Mouse (Mus musculus) neural tube, embryonic 14.5 days (tissue): ENCODE results near the gene Ednrb. TPM values are rescaled to one million over a fixed set of nuclear protein-coding genes. Genes with fewer than 3 reads are reported as not detected.

ENCODE experiments used
- ATAC-seq: fragments of 200-750 bp; cut with Nextera tagmentation; 2 replicates; pipeline ENCODE4 v1.8.0; 2017; ENCODE audit warnings: low read depth, mild to moderate bottlenecking, moderate TSS enrichment, moderate library complexity
- H3K27ac ChIP-seq: fragments of 300-500 bp; sonication (generic); 2 replicates; pipeline ENCODE4 v1.5.1; 2014; ENCODE audit warnings: low read depth, mild to moderate bottlenecking, control low read depth, low read length, moderate library complexity, mixed read lengths
- H3K27me3 ChIP-seq: fragments of 300-500 bp; sonication (generic); 2 replicates; pipeline ENCODE4 v1.6.1; 2014; ENCODE audit warnings: low read length; ENCODE audit not compliant: control insufficient read depth, insufficient read depth
- H3K36me3 ChIP-seq: fragments of 300-500 bp; sonication (generic); 2 replicates; pipeline ENCODE4 v1.6.1; 2014; ENCODE audit warnings: low read length, mixed read lengths; ENCODE audit not compliant: control insufficient read depth, insufficient read depth
- H3K4me1 ChIP-seq: fragments of 300-500 bp; sonication (generic); 2 replicates; pipeline ENCODE4 v1.6.1; 2014; ENCODE audit warnings: low read length; ENCODE audit not compliant: control insufficient read depth, insufficient read depth
- H3K4me2 ChIP-seq: fragments of 300-500 bp; sonication (generic); 2 replicates; pipeline ENCODE4 v1.6.1; 2014; ENCODE audit warnings: mild to moderate bottlenecking, low read depth, low read length, control low read depth
- H3K4me3 ChIP-seq: fragments of 300-500 bp; sonication (generic); 2 replicates; pipeline ENCODE4 v1.5.1; 2014; ENCODE audit warnings: low read depth, low read length, control low read depth, mixed read lengths
- H3K9ac ChIP-seq: fragments of 300-500 bp; sonication (generic); replicated peaks from 2 replicates; pipeline ENCODE4 v1.6.1; 2014; ENCODE audit warnings: low read depth, mild to moderate bottlenecking, control low read depth, low read length, mixed read lengths
- H3K9me3 ChIP-seq: fragments of 300-500 bp; sonication (generic); 2 replicates; pipeline ENCODE4 v1.6.1; 2016; ENCODE audit warnings: low read length; ENCODE audit not compliant: control insufficient read depth
- whole genome bisulfite sequencing: fragments of 180-500 bp; shearing (Covaris S2); extraction: QIAGEN DNeasy Blood & Tissue Kit; methylation state at CpG from one replicate; pipeline ENCODE4 v1.1.7; 2014; 5-methylcytosine and 5-hydroxymethylcytosine counted together
- polyA plus RNA-seq: library from polyadenylated mRNA; unstranded; fragments of >200 nt; fragmentation: Nextera tagmentation; extraction: Ambion mirVana; gene quantifications from 2 replicates; pipeline ENCODE4 v1.2.1, GENCODE M21; 2014

Gene Ednrb
- polyA plus RNA-seq, 1 experiment from 2014 or later, result 69.9 TPM

DNA sequence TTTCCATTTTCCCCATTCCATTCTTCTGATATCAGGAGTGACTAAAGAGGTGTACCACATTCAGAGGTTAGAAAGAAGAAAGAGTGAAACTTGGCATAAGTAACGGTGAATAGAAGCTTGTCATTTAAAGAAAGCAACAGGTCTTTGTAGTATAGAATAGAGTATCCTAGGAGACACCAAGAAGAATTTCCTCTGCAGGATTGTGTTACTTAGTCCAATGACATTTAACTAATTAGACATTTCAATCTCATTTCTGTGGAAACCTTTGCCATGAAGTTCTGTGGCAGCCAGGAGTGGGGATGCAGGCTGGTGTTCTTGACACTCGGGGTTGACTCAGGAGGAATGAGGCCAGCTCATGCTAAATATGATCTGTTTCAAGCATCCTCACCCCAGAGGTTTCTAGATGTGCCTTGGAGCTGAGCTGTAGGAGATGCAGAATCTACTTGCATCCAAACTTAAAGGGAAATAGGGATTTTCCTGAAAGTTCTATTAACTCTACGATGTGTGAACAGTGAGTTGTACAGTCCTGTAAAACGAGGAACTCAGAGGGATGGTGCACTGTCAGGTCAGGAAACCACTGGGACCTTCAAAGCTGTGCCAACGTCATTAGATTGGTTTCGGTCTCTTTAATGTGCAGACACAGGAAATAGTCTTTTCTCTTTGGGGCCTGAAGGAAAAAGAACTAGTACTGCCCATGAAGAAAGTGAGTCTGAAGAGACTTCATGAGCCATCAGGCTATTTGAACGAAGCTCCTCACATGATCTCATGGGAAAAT lies 6.1 kb upstream of the Ednrb start:
- no peak overlapping the region for H3K9ac ChIP-seq
- no peaks in the 10 kb centered on the region for H3K27me3 ChIP-seq
- peak; percentile 9; the same call in 1 of the 2 replicates for ATAC-seq
- no peak overlapping the region for H3K27ac ChIP-seq
- H3K36me3 ChIP-seq, result no peaks in the 10 kb centered on the region
- H3K4me2 ChIP-seq, result no peak overlapping the region
- no peak overlapping the region for H3K4me3 ChIP-seq
- WGBS, result 62% methylated on average over 7 of the region's 7 CpGs
- H3K4me1 ChIP-seq, result no peaks in the 10 kb centered on the region
- H3K9me3 ChIP-seq, result no peaks in the 10 kb centered on the region

DNA sequence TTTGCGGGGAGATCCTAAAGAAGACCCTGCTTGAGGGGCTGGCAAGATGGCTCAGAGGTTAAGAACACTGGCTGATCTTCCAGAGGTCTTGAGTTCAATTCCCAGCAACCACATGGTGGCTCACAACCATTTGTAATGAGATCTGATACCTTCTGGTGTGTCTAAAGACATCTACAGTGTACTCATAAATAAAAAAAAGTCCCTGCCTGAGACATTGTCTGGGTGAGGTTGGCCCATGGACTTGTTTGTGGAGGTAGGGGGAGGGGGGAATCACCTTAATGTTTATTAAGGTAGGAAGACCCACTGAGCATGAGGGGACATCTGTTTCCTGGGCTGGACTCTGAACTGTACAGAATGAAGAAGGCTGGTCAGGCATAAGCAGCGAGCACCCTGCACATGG lies 1.5 kb upstream of the Ednrb start:
- H3K9ac ChIP-seq, result no peak overlapping the region
- no peaks in the 10 kb centered on the region for H3K4me1 ChIP-seq
- H3K9me3 ChIP-seq, result no peaks in the 10 kb centered on the region
- no peaks in the 10 kb centered on the region for H3K27me3 ChIP-seq
- no peaks in the 10 kb centered on the region for H3K36me3 ChIP-seq
- no peak overlapping the region for H3K4me3 ChIP-seq
- no peak overlapping the region for H3K27ac ChIP-seq
- 98% methylated on average over 2 of the region's 2 CpGs for WGBS
- H3K4me2 ChIP-seq, result no peak overlapping the region
- ATAC-seq, result no peak

DNA sequence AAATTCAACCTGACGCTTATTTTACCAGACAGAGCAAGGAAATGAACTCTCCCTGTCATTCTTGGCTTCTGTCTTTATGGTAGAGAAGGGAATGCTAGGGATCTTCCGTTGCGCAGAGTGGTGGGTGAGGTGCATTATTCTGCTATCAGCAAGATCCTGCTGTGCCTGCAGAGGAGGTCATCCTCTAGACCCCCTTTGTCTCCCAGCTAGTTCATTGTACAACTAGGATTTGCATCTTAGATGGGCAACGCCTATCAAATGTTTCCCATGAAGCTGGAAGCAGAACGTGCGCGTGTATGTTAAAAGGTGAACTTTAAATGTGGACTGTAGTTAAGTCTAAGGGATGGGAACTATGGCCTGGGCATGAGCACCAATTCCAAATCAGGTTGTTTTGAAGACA lies 742 bp upstream of the Ednrb start:
- Histone ChIP-seq H3K27me3 (no peaks in the 10 kb centered on the region), H3K4me2 (0 out of 2 replicates have a peak overlapping the region, but pooled peaks have one; percentile 83), H3K4me3 (no peak overlapping the region), H3K27ac (0 out of 2 replicates have a peak overlapping the region, but pooled peaks have one; percentile 68), H3K4me1 (no peaks in the 10 kb centered on the region), H3K36me3 (no peaks in the 10 kb centered on the region), H3K9ac (no peak overlapping the region), H3K9me3 (no peaks in the 10 kb centered on the region)
- no peak for ATAC-seq
- 62% methylated on average over 7 of the region's 7 CpGs for WGBS

DNA sequence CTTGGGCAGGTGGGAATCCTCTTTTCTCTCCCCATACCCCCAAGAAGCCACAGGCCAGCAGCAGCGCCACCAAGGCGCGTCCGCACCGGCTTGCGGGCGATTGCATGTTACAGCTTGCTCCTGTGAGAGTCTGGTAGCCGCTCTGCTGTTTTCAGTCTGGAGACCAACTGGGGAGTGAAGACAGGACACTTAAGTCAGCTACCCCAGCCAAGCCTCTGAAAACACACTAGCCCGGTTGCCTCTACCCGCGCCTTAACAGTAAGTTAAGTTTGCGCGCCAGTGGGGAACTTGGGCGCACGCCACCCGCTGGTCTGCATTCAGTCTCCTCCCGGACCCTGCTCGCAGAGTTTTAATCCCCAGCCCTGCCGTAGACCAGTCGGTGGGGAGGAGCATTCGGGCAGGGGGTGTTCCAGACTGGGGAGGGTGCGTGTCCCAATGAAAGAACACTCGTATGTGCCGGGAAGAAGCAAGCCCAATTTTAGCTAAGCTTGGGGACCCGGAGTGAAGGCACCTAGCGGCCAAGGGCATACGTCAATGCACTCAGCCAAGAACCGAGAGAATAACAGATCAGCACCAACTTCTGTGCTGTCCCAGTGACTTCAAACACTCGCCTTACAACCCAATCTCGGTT lies 716 bp downstream of the Ednrb start:
- Histone ChIP-seq H3K27ac (peak overlapping the region; percentile 68), H3K36me3 (no peaks in the 10 kb centered on the region), H3K27me3 (no peaks in the 10 kb centered on the region), H3K9me3 (no peaks in the 10 kb centered on the region), H3K4me3 (peak overlapping the region; percentile 43), H3K4me2 (peak overlapping the region; percentile 83), H3K9ac (peak overlapping the region; percentile 46), H3K4me1 (no peaks in the 10 kb centered on the region)
- WGBS, result under 1% methylated on average over 30 of the region's 30 CpGs
- peak; percentile 80 for ATAC-seq

DNA sequence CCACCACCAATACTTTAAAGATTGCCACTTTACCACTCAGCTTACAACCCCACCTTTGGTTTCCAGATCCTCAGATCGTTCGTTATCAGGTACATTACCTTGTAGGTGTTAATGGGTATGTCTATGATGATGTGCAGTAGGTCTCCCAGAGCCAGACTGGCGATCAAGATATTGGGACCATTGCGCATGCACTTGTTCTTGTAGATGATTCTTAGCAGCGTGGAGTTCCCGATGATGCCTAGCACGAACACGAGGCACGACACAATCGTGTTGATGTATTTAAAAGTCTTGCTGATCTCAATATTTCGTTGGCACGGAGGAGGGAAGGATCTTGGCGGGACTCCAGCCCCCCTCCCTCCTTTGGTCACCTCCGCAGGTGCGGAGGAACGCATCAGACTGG lies 1.3 kb downstream of the Ednrb start:
- H3K4me1 ChIP-seq, result no peaks in the 10 kb centered on the region
- H3K9me3 ChIP-seq, result no peaks in the 10 kb centered on the region
- peak overlapping the region; percentile 46 for H3K9ac ChIP-seq
- H3K36me3 ChIP-seq, result no peaks in the 10 kb centered on the region
- H3K27me3 ChIP-seq, result no peaks in the 10 kb centered on the region
- H3K4me3 ChIP-seq, result peak overlapping the region; percentile 43
- peak; percentile 16; the same call in 1 of the 2 replicates for ATAC-seq
- WGBS, result 6% methylated on average over 16 of the region's 16 CpGs
- peak overlapping the region; percentile 68; the same call in 1 of the 2 replicates for H3K27ac ChIP-seq
- peak overlapping the region; percentile 83 for H3K4me2 ChIP-seq

DNA sequence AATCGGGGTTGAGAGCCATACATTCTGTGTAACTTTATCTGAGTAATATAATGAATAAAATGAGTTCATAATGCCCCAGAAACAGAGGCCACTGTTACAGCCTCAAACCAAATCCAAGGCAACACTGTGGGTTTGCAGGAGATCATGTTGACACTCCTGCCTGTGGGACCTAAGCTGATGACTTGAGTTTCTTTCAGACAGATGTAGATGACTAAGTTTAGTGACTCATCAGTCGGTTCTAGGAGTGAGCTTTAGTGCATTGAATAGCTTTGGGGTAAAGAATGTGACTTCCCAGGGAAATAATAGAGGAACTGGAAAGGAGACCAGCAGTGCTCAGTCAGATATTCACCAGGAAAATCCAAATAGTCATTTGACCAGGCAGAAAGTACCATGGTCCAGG lies 3.8 kb downstream of the Ednrb start:
- Histone ChIP-seq H3K4me2 (peak overlapping the region; percentile 83; the same call in 1 of the 2 replicates), H3K27ac (no peak overlapping the region), H3K27me3 (no peaks in the 10 kb centered on the region), H3K4me3 (peak overlapping the region; percentile 12; the same call in 1 of the 2 replicates), H3K36me3 (no peaks in the 10 kb centered on the region), H3K9ac (no peak overlapping the region), H3K4me1 (no peaks in the 10 kb centered on the region), H3K9me3 (no peaks in the 10 kb centered on the region)
- no peak for ATAC-seq
- WGBS, result 79% methylated on average over 2 of the region's 2 CpGs

DNA sequence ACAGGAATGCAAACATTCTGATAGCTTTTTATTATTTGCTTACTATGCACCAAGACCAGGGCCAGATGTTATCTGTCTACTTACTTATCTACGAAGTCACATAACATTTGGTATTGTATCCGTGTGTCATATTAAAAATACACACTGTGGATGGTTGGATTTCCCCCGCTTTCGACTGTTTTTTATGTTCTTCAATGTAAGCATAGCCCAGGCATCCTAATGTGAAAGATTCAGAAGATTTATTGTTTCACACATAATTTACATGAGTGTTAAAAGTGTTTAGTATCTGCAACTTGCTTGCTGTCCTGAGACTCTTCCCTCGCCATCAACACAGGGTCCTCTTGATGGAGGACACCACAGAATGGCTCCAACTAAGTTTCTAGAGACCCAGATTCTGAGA lies 5.3 kb downstream of the Ednrb start:
- H3K36me3 ChIP-seq, result no peaks in the 10 kb centered on the region
- H3K4me2 ChIP-seq, result peak overlapping the region; percentile 11; the same call in 1 of the 2 replicates
- WGBS, result 86% methylated on average over 5 of the region's 5 CpGs
- H3K9me3 ChIP-seq, result no peaks in the 10 kb centered on the region
- H3K27ac ChIP-seq, result no peak overlapping the region
- H3K27me3 ChIP-seq, result no peaks in the 10 kb centered on the region
- ATAC-seq, result no peak
- no peaks in the 10 kb centered on the region for H3K4me1 ChIP-seq
- H3K4me3 ChIP-seq, result no peak overlapping the region
- no peak overlapping the region for H3K9ac ChIP-seq

DNA sequence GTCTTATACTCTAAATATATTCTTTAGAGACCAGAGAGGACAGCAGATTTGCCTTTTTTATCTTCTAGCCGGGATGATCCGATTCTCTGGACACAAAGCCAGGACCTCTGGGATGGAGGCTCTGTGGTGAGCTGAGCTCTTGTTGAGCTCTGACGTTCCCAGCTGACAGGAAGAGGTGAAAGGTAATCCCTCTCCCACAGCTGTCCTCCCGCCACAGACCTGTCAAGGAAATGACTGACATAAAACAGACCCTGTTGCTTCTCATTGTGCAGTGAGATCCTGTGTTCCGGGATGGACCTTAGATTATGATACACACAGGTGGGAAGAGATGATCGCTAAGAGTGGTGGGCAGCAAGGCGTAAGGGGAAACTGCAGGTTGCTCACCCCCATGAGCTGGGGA lies 9.6 kb downstream of the Ednrb start:
- no peak for ATAC-seq
- H3K4me2 ChIP-seq, result no peak overlapping the region
- H3K36me3 ChIP-seq, result no peaks in the 10 kb centered on the region
- no peak overlapping the region for H3K4me3 ChIP-seq
- H3K9me3 ChIP-seq, result no peaks in the 10 kb centered on the region
- H3K9ac ChIP-seq, result no peak overlapping the region
- H3K27ac ChIP-seq, result no peak overlapping the region
- no peaks in the 10 kb centered on the region for H3K4me1 ChIP-seq
- no peaks in the 10 kb centered on the region for H3K27me3 ChIP-seq
- WGBS, result 63% methylated on average over 7 of the region's 7 CpGs

DNA sequence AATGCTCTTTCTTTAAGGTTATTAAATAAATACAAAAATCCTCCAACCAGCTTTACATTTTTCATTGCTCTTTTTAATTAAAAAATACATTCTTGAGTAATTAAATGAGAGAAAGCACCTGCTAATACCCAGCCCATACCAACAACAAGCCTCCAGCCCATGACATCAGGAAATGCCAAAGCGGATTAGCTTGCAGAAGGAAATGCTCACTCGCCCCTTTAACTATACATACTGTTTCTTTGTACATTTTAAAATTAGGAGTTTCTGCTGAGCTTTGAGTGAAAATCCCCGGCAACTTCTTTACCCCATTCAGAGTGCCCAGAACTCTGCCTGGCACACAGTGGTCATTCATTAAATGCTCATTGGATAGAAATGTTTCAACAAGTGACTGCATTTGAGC lies 10.1 kb downstream of the Ednrb start:
- no peak for ATAC-seq
- H3K4me2 ChIP-seq, result no peak overlapping the region
- H3K9me3 ChIP-seq, result no peaks in the 10 kb centered on the region
- H3K27me3 ChIP-seq, result no peaks in the 10 kb centered on the region
- no peak overlapping the region for H3K4me3 ChIP-seq
- H3K4me1 ChIP-seq, result no peaks in the 10 kb centered on the region
- 73% methylated on average over 3 of the region's 3 CpGs for WGBS
- no peak overlapping the region for H3K9ac ChIP-seq
- H3K36me3 ChIP-seq, result no peaks in the 10 kb centered on the region
- H3K27ac ChIP-seq, result no peak overlapping the region
